Mouse (Mus musculus) hindbrain, postnatal 0 days (tissue): Measurements from ENCODE around the gene Gm12216. TPM values are rescaled to one million over a fixed set of nuclear protein-coding genes. Genes with fewer than 3 reads are reported as not detected.
"Not testable (repeated sequence)": the region's sequence is repeated elsewhere in the genome, so short reads cannot be mapped to it uniquely, and the experiment has no call there.

Source experiments
- ATAC-seq: fragments of 200-750 bp; cut with Nextera tagmentation; 2 replicates; pipeline ENCODE4 v1.8.0; 2017; ENCODE audit warnings: mild to moderate bottlenecking, moderate TSS enrichment, moderate library complexity
- DNase-seq: peaks from one replicate; pipeline ENCODE4 v3.0.0-alpha.2; 2015; ENCODE audit warnings: low spot score
- H3K27ac ChIP-seq: fragments of 300-500 bp; sonication (generic); 2 replicates; pipeline ENCODE4 v1.5.1; 2014; ENCODE audit warnings: mild to moderate bottlenecking
- H3K27me3 ChIP-seq: fragments of 300-500 bp; sonication (generic); 2 replicates; pipeline ENCODE4 v1.6.1; 2014; ENCODE audit warnings: low read length, mixed read lengths; ENCODE audit not compliant: insufficient read depth
- H3K36me3 ChIP-seq: fragments of 300-500 bp; sonication (generic); 2 replicates; pipeline ENCODE4 v1.6.1; 2014; ENCODE audit warnings: low read length, mixed read lengths; ENCODE audit not compliant: insufficient read depth
- H3K4me1 ChIP-seq: fragments of 300-500 bp; sonication (generic); 2 replicates; pipeline ENCODE4 v1.6.1; 2014; ENCODE audit warnings: antibody characterized with exemption, low read length, mixed read lengths; ENCODE audit not compliant: insufficient read depth
- H3K4me2 ChIP-seq: fragments of 300-500 bp; sonication (generic); 2 replicates; pipeline ENCODE4 v1.6.1; 2014; ENCODE audit warnings: low read depth, mild to moderate bottlenecking, low read length, moderate library complexity, mixed read lengths
- H3K4me3 ChIP-seq: fragments of 300-500 bp; sonication (generic); 2 replicates; pipeline ENCODE4 v1.5.1; 2014; ENCODE audit warnings: low read length
- H3K9ac ChIP-seq: fragments of 300-500 bp; sonication (generic); replicated peaks from 2 replicates; pipeline ENCODE4 v1.6.1; 2014; ENCODE audit warnings: mild to moderate bottlenecking, low read length, moderate library complexity, mixed read lengths
- H3K9me3 ChIP-seq: fragments of 300-500 bp; sonication (generic); 2 replicates; pipeline ENCODE4 v1.6.1; 2016; ENCODE audit warnings: low read length, mixed read lengths
- CTCF ChIP-seq: IDR thresholded peaks from 2 replicates; pipeline ENCODE4 v1.5.1; 2016; ENCODE audit warnings: antibody characterized with exemption, control low read depth, low read depth
- WGBS: fragments of 180-500 bp; shearing (Covaris S2); extraction: QIAGEN DNeasy Blood & Tissue Kit; methylation state at CpG from one replicate; pipeline ENCODE4 v1.1.7; 2014; 5-methylcytosine and 5-hydroxymethylcytosine counted together
- polyA plus RNA-seq: library from polyadenylated mRNA; unstranded; fragments of >200 nt; fragmentation: Nextera tagmentation; extraction: Ambion mirVana; gene quantifications from 2 replicates; pipeline ENCODE4 v1.2.1, GENCODE M21; 2015
- total RNA-seq: library from RNA; depleted of rRNA; stranded (reverse); fragments of >200 nt; gene quantifications from 2 replicates; pipeline ENCODE4 v1.2.3, GENCODE M21; 2014

Gene Gm12216
- total and polyA plus RNA-seq, 2 experiments from 2014 or later = 1.2 TPM; not detected in 1

DNA sequence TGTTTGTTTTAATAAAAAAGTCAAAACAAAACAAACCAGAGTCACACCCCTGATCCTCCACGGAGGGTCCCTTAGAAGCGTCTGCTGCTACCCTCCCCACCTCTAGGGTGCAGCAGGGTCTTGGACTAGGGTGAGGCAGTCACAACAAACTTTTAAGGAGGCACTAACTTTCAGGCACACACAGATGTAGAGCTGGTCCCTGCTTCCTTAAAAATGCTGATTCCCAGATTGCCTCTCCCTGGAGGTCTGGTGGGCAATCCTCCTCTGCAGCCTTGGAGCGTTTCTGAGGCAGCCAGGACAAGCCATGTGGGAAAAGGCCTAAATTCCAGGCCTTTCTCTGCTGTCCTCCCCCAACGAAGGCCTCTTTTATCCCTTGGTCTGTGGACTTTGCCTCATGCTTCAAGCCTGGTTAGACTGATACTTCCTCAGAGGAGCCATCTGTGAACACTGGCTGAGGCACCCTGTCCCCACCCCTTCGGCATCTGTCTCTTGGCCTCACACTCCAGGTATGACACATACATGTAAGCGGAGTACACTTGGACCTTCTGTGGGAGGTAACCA lies 100.2 kb downstream of the Gm12216 start:
- no peak overlapping the region for H3K9ac ChIP-seq
- no peak overlapping the region for H3K4me2 ChIP-seq
- H3K27ac ChIP-seq = no peak overlapping the region
- H3K9me3 ChIP-seq = no peaks in the 10 kb centered on the region
- 0 out of 2 replicates have a peak, but pooled peaks cover 5% of the 10 kb centered on the region for H3K27me3 ChIP-seq
- no peak overlapping the region for H3K4me3 ChIP-seq
- no peak for ATAC-seq
- peaks cover 27% of the 10 kb centered on the region for H3K4me1 ChIP-seq
- no peak for DNase-seq
- no peaks in the 10 kb centered on the region for H3K36me3 ChIP-seq
- TF ChIP-seq CTCF = peak; percentile 46; the same call in 1 of the 2 replicates
- 31% methylated on average over 6 of the region's 6 CpGs for WGBS

DNA sequence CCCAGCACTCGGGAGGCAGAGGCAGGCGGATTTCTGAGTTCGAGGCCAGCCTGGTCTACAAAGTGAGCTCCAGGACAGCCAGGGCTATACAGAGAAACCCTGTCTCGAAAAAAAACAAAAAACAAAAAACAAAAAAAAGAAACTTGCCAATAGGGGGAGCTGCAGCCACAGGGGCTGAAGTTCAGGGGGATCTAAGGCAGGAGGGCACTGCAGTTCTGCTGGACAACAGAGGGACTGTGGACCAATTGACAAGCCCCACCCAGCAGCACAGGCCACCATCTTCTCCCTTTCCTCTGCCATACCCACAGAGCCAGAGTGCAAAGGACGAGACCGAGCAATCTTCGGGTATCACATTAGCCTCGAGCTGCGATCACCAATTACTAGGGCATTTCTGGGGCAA lies 101.0 kb downstream of the Gm12216 start:
- not testable (repeated sequence) for H3K27me3 ChIP-seq, H3K9ac ChIP-seq, H3K9me3 ChIP-seq, H3K4me3 ChIP-seq, DNase-seq, H3K27ac ChIP-seq, ATAC-seq, H3K4me2 ChIP-seq, H3K36me3 ChIP-seq
- peaks cover 20% of the 10 kb centered on the region for H3K4me1 ChIP-seq
- WGBS = 88% methylated on average over 9 of the region's 9 CpGs
- TF ChIP-seq CTCF = peak; percentile 42

DNA sequence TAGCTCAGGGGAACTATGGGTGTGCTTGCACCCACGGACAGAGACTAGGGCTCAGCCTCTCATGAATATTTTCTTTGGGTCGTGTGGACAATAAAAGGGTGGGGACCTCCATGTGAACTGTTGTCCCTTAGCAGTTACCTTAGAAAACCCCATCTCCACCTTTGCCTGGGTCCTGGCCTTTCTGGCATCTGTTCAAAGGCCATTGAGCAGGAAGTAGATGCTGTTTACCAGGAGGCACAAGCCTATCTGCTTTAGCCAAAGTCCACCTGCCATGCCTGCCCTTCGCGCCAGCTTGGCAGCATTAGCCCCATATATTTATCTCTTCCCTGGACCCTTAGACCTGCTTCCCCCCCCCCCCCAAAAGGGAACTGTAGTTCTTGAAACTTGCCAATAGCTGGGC lies 101.4 kb downstream of the Gm12216 start:
- DNase-seq = no peak
- 95% methylated on average over 4 of the region's 4 CpGs for WGBS

DNA sequence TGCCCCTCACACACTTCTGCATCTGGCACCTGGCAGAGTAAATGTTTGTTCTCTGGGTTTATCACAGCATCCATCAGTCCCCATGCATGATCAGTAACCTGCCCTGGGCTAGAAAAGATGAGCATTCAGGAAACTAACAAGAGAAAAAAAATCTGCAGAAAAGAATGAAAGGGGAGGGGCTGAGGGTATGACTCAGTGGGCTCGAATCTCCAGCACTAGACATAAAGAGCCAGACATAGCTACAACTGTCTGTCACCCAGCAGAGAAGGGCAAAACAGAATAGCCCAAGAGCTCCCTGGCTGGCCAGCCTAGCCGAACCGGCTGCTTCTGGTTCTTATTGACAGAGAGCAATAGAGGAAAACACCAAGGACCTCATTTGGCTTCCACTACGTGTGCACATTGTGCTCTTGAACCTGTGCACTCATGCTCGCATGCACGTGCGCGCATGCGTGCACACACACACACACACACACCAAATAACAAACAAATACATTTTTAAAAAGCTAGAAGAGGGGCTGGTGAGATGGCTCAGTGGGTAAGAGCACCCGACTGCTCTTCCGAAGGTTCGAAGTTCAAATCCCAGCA lies 104.0 kb downstream of the Gm12216 start:
- no peak overlapping the region for H3K27ac ChIP-seq
- 76% methylated on average over 12 of the region's 12 CpGs for WGBS
- H3K9me3 ChIP-seq = no peaks in the 10 kb centered on the region
- H3K4me3 ChIP-seq = no peak overlapping the region
- H3K9ac ChIP-seq = no peak overlapping the region
- peaks cover 13% of the 10 kb centered on the region for H3K4me1 ChIP-seq
- DNase-seq (no peak), ATAC-seq (no peak)
- H3K4me2 ChIP-seq = no peak overlapping the region
- no peak for TF ChIP-seq CTCF
- H3K27me3 ChIP-seq = no peaks in the 10 kb centered on the region
- no peaks in the 10 kb centered on the region for H3K36me3 ChIP-seq

More for the DNA sequence above, 101.4 kb downstream of the Gm12216 start:
- peaks cover 16% of the 10 kb centered on the region for H3K4me1 ChIP-seq
- H3K27me3 ChIP-seq = 0 out of 2 replicates have a peak, but pooled peaks cover 1% of the 10 kb centered on the region
- H3K9me3 ChIP-seq = no peaks in the 10 kb centered on the region
- no peak for TF ChIP-seq CTCF
- no peaks in the 10 kb centered on the region for H3K36me3 ChIP-seq
- H3K9ac ChIP-seq = no peak overlapping the region
- no peak overlapping the region for H3K27ac ChIP-seq
- ATAC-seq = no peak
- no peak overlapping the region for H3K4me3 ChIP-seq
- H3K4me2 ChIP-seq = no peak overlapping the region

DNA sequence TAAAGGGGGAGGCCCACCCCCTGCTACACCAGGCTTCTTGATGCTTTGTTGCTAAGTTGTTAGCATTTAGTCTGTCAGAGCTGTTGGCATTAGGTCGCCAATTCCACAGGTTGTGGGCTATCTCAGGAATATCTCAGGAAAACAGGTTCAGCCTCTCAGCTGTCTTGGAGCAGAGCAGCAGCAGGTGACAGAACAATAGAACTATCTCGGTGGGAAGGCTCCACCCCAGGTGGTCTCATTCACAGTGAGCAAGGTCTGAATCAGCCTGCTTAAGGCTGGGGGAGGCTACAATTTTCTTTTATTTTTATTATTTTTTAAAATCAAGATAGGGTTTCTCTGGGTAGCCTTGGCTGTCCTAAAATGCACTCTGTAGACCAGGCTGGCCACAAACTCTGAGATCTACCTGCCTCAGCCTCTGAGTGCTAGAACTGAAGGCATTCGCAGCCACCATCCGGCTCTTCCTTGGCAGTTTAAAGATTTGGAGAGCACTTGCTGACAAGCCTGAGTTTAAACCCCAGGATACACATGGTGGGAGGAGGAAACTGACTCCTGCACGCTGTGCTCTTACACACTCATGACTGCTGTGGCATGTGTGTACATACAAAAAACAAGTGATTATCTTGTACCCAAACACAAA lies 109.2 kb downstream of the Gm12216 start:
- Histone ChIP-seq H3K27ac (no peak overlapping the region), H3K9me3 (no peaks in the 10 kb centered on the region), H3K36me3 (no peaks in the 10 kb centered on the region), H3K4me2 (no peak overlapping the region), H3K9ac (no peak overlapping the region), H3K4me3 (no peak overlapping the region), H3K27me3 (no peaks in the 10 kb centered on the region), H3K4me1 (no peaks in the 10 kb centered on the region)
- WGBS = 44% methylated on average over 5 of the region's 5 CpGs
- TF ChIP-seq CTCF = no peak
- ATAC-seq = no peak
- no peak for DNase-seq

DNA sequence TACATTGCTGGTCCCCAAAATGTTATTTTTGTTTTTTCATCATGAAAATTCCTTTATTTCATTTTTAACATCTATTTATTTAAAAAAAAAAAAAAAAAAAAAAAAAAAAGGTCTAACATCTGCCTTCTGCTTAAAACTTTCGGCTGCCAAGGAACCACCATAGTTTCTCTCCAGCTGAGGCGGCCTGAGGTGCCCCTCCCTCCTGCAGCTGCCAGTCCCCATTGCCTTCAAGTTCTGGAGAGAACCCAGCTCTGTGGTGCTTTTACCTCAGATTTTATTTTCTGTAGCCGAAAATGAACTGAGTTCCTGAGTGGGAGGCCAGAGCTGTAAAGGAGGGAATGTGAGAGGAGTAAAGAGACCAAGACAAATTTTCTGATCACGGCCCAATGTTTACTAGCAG lies 109.8 kb downstream of the Gm12216 start:
- Histone ChIP-seq H3K9ac (no peak overlapping the region), H3K4me1 (no peaks in the 10 kb centered on the region), H3K27ac (no peak overlapping the region), H3K36me3 (no peaks in the 10 kb centered on the region), H3K27me3 (no peaks in the 10 kb centered on the region), H3K9me3 (no peaks in the 10 kb centered on the region), H3K4me2 (no peak overlapping the region), H3K4me3 (no peak overlapping the region)
- DNase-seq (no peak), ATAC-seq (no peak)
- 68% methylated on average over 4 of the region's 4 CpGs for WGBS
- no peak for TF ChIP-seq CTCF

DNA sequence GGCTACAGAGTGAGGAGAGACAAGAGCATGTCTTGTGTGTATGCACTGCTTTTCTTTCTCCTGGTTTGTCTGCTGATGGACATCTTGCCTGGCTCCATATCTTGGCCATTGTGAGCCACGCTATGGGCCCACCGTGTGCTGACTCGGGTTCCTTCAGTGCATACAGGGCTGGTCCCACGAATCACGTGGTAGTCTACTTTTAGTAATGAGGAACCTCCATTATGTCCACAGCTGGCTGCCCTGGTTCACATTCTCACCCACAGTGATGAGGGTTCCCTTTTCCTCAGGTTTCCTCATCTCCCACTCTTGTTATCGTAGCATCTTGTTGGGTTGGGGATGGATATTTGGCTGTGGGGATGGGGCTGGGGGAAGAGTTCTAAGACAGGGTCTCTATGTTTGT lies 110.4 kb downstream of the Gm12216 start:
- WGBS = 92% methylated on average over 6 of the region's 6 CpGs
- no peak for TF ChIP-seq CTCF
- H3K4me2 ChIP-seq = no peak overlapping the region
- no peaks in the 10 kb centered on the region for H3K9me3 ChIP-seq
- no peak for DNase-seq
- no peaks in the 10 kb centered on the region for H3K27me3 ChIP-seq
- ATAC-seq = no peak
- H3K27ac ChIP-seq = no peak overlapping the region
- no peaks in the 10 kb centered on the region for H3K36me3 ChIP-seq
- H3K4me1 ChIP-seq = no peaks in the 10 kb centered on the region
- no peak overlapping the region for H3K9ac ChIP-seq
- H3K4me3 ChIP-seq = no peak overlapping the region
